8 mouse cellular contexts compared by ENCODE assay signal in genomic region chr12:99392944-99393866, GRCm38 (mm10).
DNase-seq lines count a peak whose midpoint lies in the region; ATAC-seq and TF ChIP-seq lines count a peak whose summit lies in the region.

No protein-coding gene starts in this region.

- peak overlapping the region; percentile 89 for H3K4me2 ChIP-seq in heart, embryonic 14.5 days (ENCODE audit: low read length)
- H3K4me2 ChIP-seq in liver, embryonic 13.5 days = peak overlapping the region; percentile 98
- H3K4me2 ChIP-seq in stomach, embryonic 14.5 days (replicated peaks; ENCODE audit: low read depth, low read length) = peak overlapping the region; percentile 82

- under 1% methylated on average over 60 of the region's 71 CpGs for WGBS in heart, embryonic 14.5 days
- WGBS in liver, embryonic 13.5 days (ENCODE audit: insufficient replicate concordance) = under 1% methylated on average over 68 of the region's 71 CpGs
- WGBS in stomach, embryonic 14.5 days = under 1% methylated on average over 57 of the region's 71 CpGs

- H3K36me3 ChIP-seq in C2C12 (ENCODE audit: control insufficient read depth, insufficient read depth) = peaks cover 4% of the 10 kb centered on the region
- H3K36me3 ChIP-seq in heart, embryonic 14.5 days (ENCODE audit: control insufficient read depth, insufficient read depth, low read length) = peaks cover 4% of the 10 kb centered on the region
- peaks cover 6% of the 10 kb centered on the region for H3K36me3 ChIP-seq in liver, embryonic 13.5 days
- peaks cover 5% of the 10 kb centered on the region; the same call in 1 of the 2 replicates for H3K36me3 ChIP-seq in stomach, embryonic 14.5 days (ENCODE audit: control insufficient read depth, insufficient read depth, low read length)

- no peaks in the 10 kb centered on the region for H3K27me3 ChIP-seq in C2C12 (ENCODE audit: control insufficient read depth, insufficient read depth, insufficient read length)
- H3K27me3 ChIP-seq in heart, embryonic 14.5 days (ENCODE audit: control insufficient read depth, insufficient read depth, low read length) = no peaks in the 10 kb centered on the region
- no peaks in the 10 kb centered on the region for H3K27me3 ChIP-seq in liver, embryonic 13.5 days
- no peaks in the 10 kb centered on the region for H3K27me3 ChIP-seq in stomach, embryonic 14.5 days (ENCODE audit: control insufficient read depth, insufficient read depth, low read length)

- TF ChIP-seq CTCF in C2C12 (IDR thresholded peaks at IDR 0.05; ENCODE audit: control insufficient read depth, insufficient read depth, insufficient read length) = no peak

- no peaks in the 10 kb centered on the region for H3K79me2 ChIP-seq in C2C12 (ENCODE audit: control insufficient read depth, insufficient read depth)

- peak overlapping the region; percentile 95 for H3K9ac ChIP-seq in heart, embryonic 14.5 days (ENCODE audit: low read length)
- peak overlapping the region; percentile 84 for H3K9ac ChIP-seq in liver, embryonic 13.5 days
- peak overlapping the region; percentile 80 for H3K9ac ChIP-seq in stomach, embryonic 14.5 days (replicated peaks; ENCODE audit: low read depth, low read length)

- H3K27ac ChIP-seq in heart, embryonic 14.5 days (replicated peaks in 1 of 2; ENCODE audit: control insufficient read depth in 1 of 2, insufficient read depth in 1 of 2, low read depth in 2 of 2, low read length in 2 of 2) = peak overlapping the region; percentile 91 to 96
- H3K27ac ChIP-seq in liver, embryonic 13.5 days = peak overlapping the region; percentile 79
- peak overlapping the region; percentile 91 for H3K27ac ChIP-seq in stomach, embryonic 14.5 days (ENCODE audit: low read length)

- 0 out of 2 replicates have a peak, but pooled peaks have one; percentile 35 for ATAC-seq in erythroid progenitor cell, adult 5-6 weeks (replicated peaks; ENCODE audit: low FRiP score, poor library complexity, severe bottlenecking)
- ATAC-seq in heart, embryonic 14.5 days (ENCODE audit: insufficient number of reproducible peaks, insufficient read depth, low FRiP score, low read depth) = peak; percentile 80
- ATAC-seq in liver, embryonic 13.5 days (ENCODE audit: low read depth) = peak; percentile 67
- peak; percentile 86 for ATAC-seq in stomach, embryonic 14.5 days (ENCODE audit: insufficient number of reproducible peaks, insufficient read depth, low FRiP score, low read depth)

- peak overlapping the region; percentile 72 for H3ac ChIP-seq in C2C12 (ENCODE audit: control insufficient read depth, insufficient read length, low read depth)

- H3K4me1 ChIP-seq in heart, embryonic 14.5 days (ENCODE audit: control insufficient read depth in 2 of 2, insufficient read depth in 2 of 2, low read length in 2 of 2) = peaks cover 16 to 23% of the 10 kb centered on the region in 2 experiments
- peaks cover 44% of the 10 kb centered on the region for H3K4me1 ChIP-seq in liver, embryonic 13.5 days (replicated peaks)
- H3K4me1 ChIP-seq in stomach, embryonic 14.5 days (ENCODE audit: control insufficient read depth, insufficient read depth, low read length) = peaks cover 11% of the 10 kb centered on the region; the same call in 1 of the 2 replicates

- H3K4me3 ChIP-seq in C2C12 (ENCODE audit: insufficient read depth, poor library complexity, severe bottlenecking) = peak overlapping the region; percentile 78
- peak overlapping the region; percentile 96 to 98 for H3K4me3 ChIP-seq in heart, embryonic 14.5 days (ENCODE audit: control insufficient read depth in 1 of 2, insufficient read depth in 1 of 2, low read depth in 1 of 2, low read length in 2 of 2)
- H3K4me3 ChIP-seq in liver, embryonic 13.5 days (replicated peaks) = peak overlapping the region; percentile 91
- H3K4me3 ChIP-seq in stomach, embryonic 14.5 days (ENCODE audit: low read depth, low read length) = peak overlapping the region; percentile 94

- peaks cover 6% of the 10 kb centered on the region; the same call in 1 of the 2 replicates for H3K9me3 ChIP-seq in heart, embryonic 14.5 days (ENCODE audit: control insufficient read depth, low read length)
- H3K9me3 ChIP-seq in liver, embryonic 13.5 days (replicated peaks) = no peaks in the 10 kb centered on the region
- H3K9me3 ChIP-seq in stomach, embryonic 14.5 days (ENCODE audit: control insufficient read depth, low read depth, low read length) = no peaks in the 10 kb centered on the region

- H3K79me3 ChIP-seq in C2C12 (ENCODE audit: low read depth) = no peaks in the 10 kb centered on the region

- DNase-seq in brain, embryonic 18.5 days (ENCODE audit: low read depth, low spot score) = peak; percentile 72
- DNase-seq in kidney, postnatal 10 days = peak; percentile 95
- DNase-seq in liver, embryonic 13.5 days = peak; percentile 69
- peak; percentile 72 to 84 for DNase-seq in natural killer cell, adult 2 months (ENCODE audit: low spot score in 2 of 2)

TF ChIP-seq in C2C12, 6 proteins besides CTCF, POLR2A, EP300 and RAD21:
- TF ChIP-seq MAX (IDR thresholded peaks at IDR 0.05) (no peak), USF1 (IDR thresholded peaks at IDR 0.05; ENCODE audit: low read depth) (peak; percentile 63)
TF ChIP-seq in C2C12: peak in this region for 1.

Comparison
In these comparisons a context has a peak if more than half of its experiments do, and no peak if none do; other contexts are left out.
1. Peak in every context shown above with its lines: DNase-seq, ATAC-seq, H3K4me3 ChIP-seq and H3K27ac ChIP-seq.
2. ATAC-seq: peak in every context shown above with its lines; median percentile 86 in stomach, embryonic 14.5 days; 80 in heart, embryonic 14.5 days; 67 in liver, embryonic 13.5 days; 35 in erythroid progenitor cell, adult 5-6 weeks.